Mouse (Mus musculus) myocyte (in vitro differentiated cells): ENCODE measurements around the gene Brd2. TPM values are rescaled to one million over a fixed set of nuclear protein-coding genes. Genes with fewer than 3 reads are reported as not detected.

Source experiments
- H3K27me3 ChIP-seq: one replicate; pipeline ENCODE4 v1.6.1; 2011; ENCODE audit not compliant: control insufficient read depth, insufficient read depth, insufficient read length
- H3K36me3 ChIP-seq: one replicate; pipeline ENCODE4 v1.6.1; 2011; ENCODE audit not compliant: control insufficient read depth, insufficient read depth
- H3K4me2 ChIP-seq: one replicate; pipeline ENCODE4 v1.6.1; 2011; ENCODE audit warnings: low read depth, control low read depth
- H3K4me3 ChIP-seq: one replicate; pipeline ENCODE4 v1.5.1; 2011; ENCODE audit warnings: mild to moderate bottlenecking, control low read depth, moderate library complexity
- H3K79me2 ChIP-seq: one replicate; pipeline ENCODE4 v1.6.1; 2011; ENCODE audit not compliant: control insufficient read depth, insufficient read depth
- H3ac ChIP-seq: one replicate; pipeline ENCODE4 v1.6.1; 2011; ENCODE audit not compliant: control insufficient read depth, insufficient read length
- CEBPB ChIP-seq: IDR thresholded peaks from 2 replicates; pipeline ENCODE4 v1.6.1; 2011; ENCODE audit warnings: mild to moderate bottlenecking, moderate library complexity; ENCODE audit not compliant: poor library complexity, insufficient read depth, severe bottlenecking
- E2F4 ChIP-seq: IDR thresholded peaks from one replicate; pipeline ENCODE4 v1.6.1; 2011; ENCODE audit warnings: mild to moderate bottlenecking, control low read depth, moderate library complexity; ENCODE audit not compliant: insufficient read depth
- MAX ChIP-seq: IDR thresholded peaks from one replicate; pipeline ENCODE4 v1.6.1; 2011; ENCODE audit warnings: low read depth, mild to moderate bottlenecking, control low read depth
- MYOD1 ChIP-seq, 3 experiments: IDR thresholded peaks; one replicate each; pipeline ENCODE4 v1.6.1; 2011; ENCODE audit warnings: control low read depth in 2 of 3, low read depth in 2 of 3, mild to moderate bottlenecking in 2 of 3, moderate library complexity in 1 of 3; ENCODE audit not compliant: insufficient read length in 2 of 3, control insufficient read depth in 1 of 3
- MYOG ChIP-seq, 3 experiments: IDR thresholded peaks; one replicate each; pipeline ENCODE4 v1.6.1; 2011; ENCODE audit warnings: control low read depth in 2 of 3, low read depth in 2 of 3, mild to moderate bottlenecking in 2 of 3; ENCODE audit not compliant: insufficient read length in 2 of 3, control insufficient read depth in 1 of 3, insufficient read depth in 1 of 3
- POLR2A ChIP-seq: IDR thresholded peaks from one replicate; pipeline ENCODE4 v1.6.1; 2011; ENCODE audit warnings: low read depth, mild to moderate bottlenecking, control low read depth, moderate library complexity; ENCODE audit not compliant: insufficient read length
- POLR2AphosphoS2 ChIP-seq: IDR thresholded peaks from one replicate; pipeline ENCODE4 v1.6.1; 2011; ENCODE audit warnings: low read depth, control low read depth; ENCODE audit not compliant: insufficient read length
- REST ChIP-seq: IDR thresholded peaks from one replicate; pipeline ENCODE4 v1.6.1; 2011; ENCODE audit warnings: mild to moderate bottlenecking, control low read depth, moderate library complexity; ENCODE audit not compliant: insufficient read depth, insufficient read length
- SRF ChIP-seq: IDR thresholded peaks from one replicate; pipeline ENCODE4 v1.6.1; 2011; ENCODE audit warnings: low read depth; ENCODE audit not compliant: control insufficient read depth, insufficient read length
- TCF12 ChIP-seq: IDR thresholded peaks from one replicate; pipeline ENCODE4 v1.6.1; 2011; ENCODE audit warnings: mild to moderate bottlenecking, control low read depth; ENCODE audit not compliant: poor library complexity, insufficient read depth, severe bottlenecking
- TCF3 ChIP-seq: IDR thresholded peaks from one replicate; pipeline ENCODE4 v1.6.1; 2011; ENCODE audit warnings: low read depth, control low read depth; ENCODE audit not compliant: insufficient read length
- USF1 ChIP-seq: IDR thresholded peaks from one replicate; pipeline ENCODE4 v1.6.1; 2011; ENCODE audit warnings: low read depth, mild to moderate bottlenecking, control low read depth, moderate library complexity
- polyA plus RNA-seq: library from polyadenylated mRNA; unstranded; fragments of >200 nt; fragmentation: generic; extraction: Trizol; gene quantifications from one replicate; pipeline ENCODE4 v1.2.1, GENCODE M21; 2012; ENCODE audit warnings: missing spikeins

Brd2 gene
- polyA plus RNA-seq, 1 experiment = 90.1 TPM

- no peaks in the 10 kb centered on the region for H3K27me3 ChIP-seq
- H3K79me2 ChIP-seq = no peaks in the 10 kb centered on the region
- H3K4me3 ChIP-seq = no peak overlapping the region
- no peak overlapping the region for H3K4me2 ChIP-seq
- TF ChIP-seq MYOG (IDR thresholded peaks at IDR 0.05; ENCODE audit: control insufficient read depth in 1 of 3, insufficient read depth in 1 of 3, insufficient read length in 2 of 3, low read depth in 2 of 3) (no peak), E2F4 (no peak), TCF3 (no peak), CEBPB (no peak), REST (no peak), USF1 (no peak), MAX (no peak), POLR2A (no peak), SRF (no peak), MYOD1 (IDR thresholded peaks at IDR 0.05; ENCODE audit: control insufficient read depth in 1 of 3, insufficient read length in 2 of 3, low read depth in 2 of 3) (no peak)
- no peaks in the 10 kb centered on the region for H3K36me3 ChIP-seq
- no peak overlapping the region for H3ac ChIP-seq
Measured at GRCm38 (mm10) chr17:34075271-34075670, 47.2 kb downstream of the Brd2 start.

GRCm38 (mm10) chr17:34072091-34072490 is 50.3 kb downstream of the Brd2 start:
- TF ChIP-seq MYOD1 (IDR thresholded peaks at IDR 0.05; ENCODE audit: control insufficient read depth in 1 of 3, insufficient read length in 2 of 3, low read depth in 2 of 3) (no peak), REST (no peak), MAX (no peak), POLR2A (no peak), TCF3 (no peak), POLR2AphosphoS2 (no peak), TCF12 (no peak), SRF (no peak), USF1 (no peak), MYOG (IDR thresholded peaks at IDR 0.05; ENCODE audit: control insufficient read depth in 1 of 3, insufficient read depth in 1 of 3, insufficient read length in 2 of 3, low read depth in 2 of 3) (no peak), E2F4 (no peak), CEBPB (no peak)
- no peaks in the 10 kb centered on the region for H3K79me2 ChIP-seq

GRCm38 (mm10) chr17:34068864-34069263 is 53.6 kb downstream of the Brd2 start:
- Histone ChIP-seq H3ac (no peak overlapping the region), H3K27me3 (no peaks in the 10 kb centered on the region), H3K4me2 (peak overlapping the region; percentile 51), H3K36me3 (no peaks in the 10 kb centered on the region), H3K4me3 (no peak overlapping the region), H3K79me2 (no peaks in the 10 kb centered on the region)
- TF ChIP-seq REST (no peak), SRF (no peak), TCF12 (peak; percentile 51), E2F4 (no peak), POLR2A (no peak), POLR2AphosphoS2 (no peak), MAX (no peak), TCF3 (no peak), USF1 (no peak), MYOD1 (IDR thresholded peaks at IDR 0.05; ENCODE audit: control insufficient read depth in 1 of 3, insufficient read length in 2 of 3, low read depth in 2 of 3) (no peak), MYOG (IDR thresholded peaks at IDR 0.05; ENCODE audit: control insufficient read depth in 1 of 3, insufficient read depth in 1 of 3, insufficient read length in 2 of 3, low read depth in 2 of 3) (peak in 2 of 3 experiments; percentile 67 to 82), CEBPB (no peak)

More at GRCm38 (mm10) chr17:34072091-34072490, 50.3 kb downstream of the Brd2 start:
- H3K36me3 ChIP-seq = no peaks in the 10 kb centered on the region
- H3K27me3 ChIP-seq = no peaks in the 10 kb centered on the region
- H3ac ChIP-seq = no peak overlapping the region
- H3K4me2 ChIP-seq = no peak overlapping the region
- no peak overlapping the region for H3K4me3 ChIP-seq

Other genes with a start within 250 kb of the Brd2 start
- gene Gm7029, start 248.8 kb downstream of the Brd2 start, polyA plus RNA-seq = not detected
- 32.2 TPM for gene Kifc1, start 232.0 kb downstream of the Brd2 start, polyA plus RNA-seq
- 0.17 TPM for gene Platr17, start 217.5 kb downstream of the Brd2 start, polyA plus RNA-seq
- gene Daxx, start 213.2 kb downstream of the Brd2 start, polyA plus RNA-seq = 16.9 TPM
- 50.6 TPM for gene Tapbp, start 206.7 kb downstream of the Brd2 start, polyA plus RNA-seq
- 31.6 TPM for gene Zbtb22, start 206.7 kb downstream of the Brd2 start, polyA plus RNA-seq
- 20.1 TPM for gene Rgl2, start 193.1 kb downstream of the Brd2 start, polyA plus RNA-seq
- gene Pfdn6, start 182.3 kb downstream of the Brd2 start, polyA plus RNA-seq = 110 TPM
- gene Wdr46, start 182.0 kb downstream of the Brd2 start, polyA plus RNA-seq = 25.9 TPM
- 1.2 TPM for gene B3galt4, start 171.1 kb downstream of the Brd2 start, polyA plus RNA-seq
- gene Vps52, start 166.8 kb downstream of the Brd2 start, polyA plus RNA-seq = 29.9 TPM
- 287 TPM for gene Rps18, start 166.6 kb downstream of the Brd2 start, polyA plus RNA-seq
- gene H2-K1, start 122.3 kb downstream of the Brd2 start, polyA plus RNA-seq = 89.2 TPM
- 42.9 TPM for gene Ring1, start 98.0 kb downstream of the Brd2 start, polyA plus RNA-seq
- 51.1 TPM for gene H2-Ke6, start 94.6 kb downstream of the Brd2 start, polyA plus RNA-seq
- gene Slc39a7, start 91.0 kb downstream of the Brd2 start, polyA plus RNA-seq = 207 TPM
- gene Rxrb, start 90.8 kb downstream of the Brd2 start, polyA plus RNA-seq = 45.8 TPM
- gene Col11a2, start 83.2 kb downstream of the Brd2 start, polyA plus RNA-seq = 0.94 TPM
- gene H2-Oa, start 30.3 kb downstream of the Brd2 start, polyA plus RNA-seq = 0.07 TPM
- 7.2 TPM for gene H2-DMa, start 3.1 kb downstream of the Brd2 start, polyA plus RNA-seq
- gene H2-DMb2, start 20.7 kb upstream of the Brd2 start, polyA plus RNA-seq = not detected
- gene H2-DMb1, start 30.4 kb upstream of the Brd2 start, polyA plus RNA-seq = not detected
- gene Tap1, start 64.9 kb upstream of the Brd2 start, polyA plus RNA-seq = 0.62 TPM
- gene Psmb9, start 65.1 kb upstream of the Brd2 start, polyA plus RNA-seq = 0.26 TPM
- 0.44 TPM for gene Psmb8, start 75.1 kb upstream of the Brd2 start, polyA plus RNA-seq
- gene Tap2, start 80.9 kb upstream of the Brd2 start, polyA plus RNA-seq = 5.3 TPM
- not detected for gene H2-Ob, start 116.3 kb upstream of the Brd2 start, polyA plus RNA-seq
- not detected for gene H2-Ab1, start 135.1 kb upstream of the Brd2 start, polyA plus RNA-seq
- gene H2-Aa, start 165.2 kb upstream of the Brd2 start, polyA plus RNA-seq = not detected
- gene H2-Eb1, start 183.2 kb upstream of the Brd2 start, polyA plus RNA-seq = not detected
- gene H2-Eb2, start 203.0 kb upstream of the Brd2 start, polyA plus RNA-seq = not detected
- not detected for gene Btnl2, start 232.2 kb upstream of the Brd2 start, polyA plus RNA-seq